Mouse (Mus musculus) heart, adult 2 months (tissue): ENCODE measurements around the gene Ccdc151.

Experiments
- EP300 ChIP-seq: fragments of 200-500 bp; IDR thresholded peaks from 2 replicates; pipeline ENCODE4 v1.6.1; 2011; ENCODE audit warnings: low read depth, low read length, control low read depth; ENCODE audit not compliant: insufficient read depth
- POLR2A ChIP-seq: fragments of 200-500 bp; IDR thresholded peaks from 2 replicates; pipeline ENCODE4 v1.6.1; 2011; ENCODE audit warnings: mild to moderate bottlenecking, low read depth, low read length, control low read depth; ENCODE audit not compliant: insufficient read depth

GRCm38 (mm10) chr9:21950322-21950721 lies 52.1 kb downstream of the Ccdc151 start:
- TF ChIP-seq EP300 (peak; percentile 84; the same call in 1 of the 2 replicates), POLR2A (no peak)
